Mouse (Mus musculus): ENCODE results near the gene Ddc.

- TF ChIP-seq CTCF (IDR thresholded peaks at IDR 0.05; ENCODE audit: low read depth) (no peak), EP300 (IDR thresholded peaks at IDR 0.05; ENCODE audit: low read depth) (no peak)
Measured at GRCm38 (mm10) chr11:11768057-11768456, 129.9 kb downstream of the Ddc start.
